Mouse (Mus musculus) embryonic facial prominence, embryonic 13.5 days (tissue): ENCODE data around the gene Tpo. TPM values are rescaled to one million over a fixed set of nuclear protein-coding genes. Genes with fewer than 3 reads are reported as not detected.

Source experiments
- ATAC-seq: fragments of 200-750 bp; cut with Nextera tagmentation; 2 replicates; pipeline ENCODE4 v1.8.0; 2017; ENCODE audit warnings: low read depth; ENCODE audit not compliant: insufficient number of reproducible peaks, insufficient read depth, low FRiP score, low TSS enrichment
- H3K27ac ChIP-seq: fragments of 300-500 bp; sonication (generic); 2 replicates; pipeline ENCODE4 v1.5.1; 2015; ENCODE audit warnings: moderate library complexity, mild to moderate bottlenecking, inconsistent platforms
- H3K27me3 ChIP-seq: fragments of 300-500 bp; sonication (generic); 2 replicates; pipeline ENCODE4 v1.6.1; 2015; ENCODE audit warnings: mild to moderate bottlenecking, inconsistent platforms
- H3K36me3 ChIP-seq: fragments of 300-500 bp; sonication (generic); 2 replicates; pipeline ENCODE4 v1.6.1; 2015; ENCODE audit warnings: mild to moderate bottlenecking, inconsistent platforms
- H3K4me1 ChIP-seq: fragments of 300-500 bp; sonication (generic); 2 replicates; pipeline ENCODE4 v1.6.1; 2015; ENCODE audit warnings: inconsistent platforms
- H3K4me2 ChIP-seq: fragments of 300-500 bp; sonication (generic); 2 replicates; pipeline ENCODE4 v1.6.1; 2015; ENCODE audit warnings: moderate library complexity, mild to moderate bottlenecking, inconsistent platforms
- H3K4me3 ChIP-seq: fragments of 300-500 bp; sonication (generic); 2 replicates; pipeline ENCODE4 v1.5.1; 2015; ENCODE audit warnings: mild to moderate bottlenecking, inconsistent platforms
- H3K9ac ChIP-seq: fragments of 300-500 bp; sonication (generic); 2 replicates; pipeline ENCODE4 v1.6.1; 2015; ENCODE audit warnings: mild to moderate bottlenecking, inconsistent platforms
- H3K9me3 ChIP-seq: fragments of 300-500 bp; sonication (generic); 2 replicates; pipeline ENCODE4 v1.6.1; 2016; ENCODE audit warnings: inconsistent platforms
- WGBS: fragments of 180-500 bp; shearing (Covaris S2); methylation state at CpG from one replicate; pipeline ENCODE4 v1.1.7; 2015; ENCODE audit warnings: mixed read lengths; 5-methylcytosine and 5-hydroxymethylcytosine counted together
- polyA plus RNA-seq: library from polyadenylated mRNA; unstranded; fragments of >200 nt; fragmentation: Nextera tagmentation; extraction: Ambion mirVana; gene quantifications from 2 replicates; pipeline ENCODE4 v1.2.1, GENCODE M21; 2015

The Tpo gene
- polyA plus RNA-seq, 1 experiment from 2014 or later, result not detected

DNA sequence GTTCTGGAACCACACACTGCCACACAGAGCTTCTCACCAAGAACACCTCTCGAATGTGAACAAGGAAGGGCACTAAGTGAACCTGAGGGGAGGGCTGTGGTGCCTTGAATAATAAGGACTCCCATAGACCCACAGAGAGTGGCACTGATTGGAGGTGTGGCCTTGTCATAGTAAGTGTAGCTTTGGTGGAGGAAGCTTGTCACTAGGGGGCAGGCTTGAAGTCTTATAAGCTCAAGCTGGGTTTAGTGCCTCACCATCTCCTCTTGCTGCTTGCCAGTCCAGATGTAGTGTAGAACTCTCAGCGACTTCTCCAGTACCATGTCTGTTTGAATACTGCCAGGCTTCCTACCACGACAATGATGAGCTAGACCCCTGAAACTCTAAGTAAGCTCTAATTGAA is 9.7 kb upstream of the Tpo start:
- 58% methylated on average over 3 of the region's 3 CpGs for WGBS

DNA sequence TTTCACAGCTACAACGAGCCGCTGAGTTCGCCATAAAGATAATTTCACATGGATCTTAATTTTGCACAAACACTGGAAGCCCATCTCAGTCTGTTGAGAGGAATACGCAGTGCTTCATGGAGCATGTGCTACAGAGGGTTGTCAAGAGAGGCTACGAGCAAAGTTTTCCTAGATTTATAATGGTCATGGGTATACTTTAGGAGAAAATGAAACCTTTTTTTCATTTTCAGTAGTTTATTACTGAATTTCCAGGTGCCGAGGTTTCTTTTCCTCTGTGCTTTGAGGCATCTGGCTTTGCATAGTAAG is 3.1 kb downstream of the Tpo start:
- Histone ChIP-seq H3K4me1 (no peaks in the 10 kb centered on the region), H3K27me3 (no peaks in the 10 kb centered on the region), H3K27ac (no peak overlapping the region), H3K4me3 (no peak overlapping the region), H3K9me3 (no peaks in the 10 kb centered on the region), H3K9ac (no peak overlapping the region), H3K4me2 (no peak overlapping the region), H3K36me3 (no peaks in the 10 kb centered on the region)
- WGBS, result 83% methylated on average over 6 of the region's 6 CpGs
- no peak for ATAC-seq

More for the DNA sequence above, 9.7 kb upstream of the Tpo start:
- Histone ChIP-seq H3K4me2 (no peak overlapping the region), H3K27me3 (no peaks in the 10 kb centered on the region), H3K4me1 (no peaks in the 10 kb centered on the region), H3K9me3 (no peaks in the 10 kb centered on the region), H3K36me3 (no peaks in the 10 kb centered on the region), H3K27ac (no peak overlapping the region), H3K9ac (no peak overlapping the region), H3K4me3 (no peak overlapping the region)
- ATAC-seq, result no peak

- Histone ChIP-seq H3K36me3 (no peaks in the 10 kb centered on the region), H3K4me2 (no peak overlapping the region), H3K9ac (no peak overlapping the region), H3K4me3 (no peak overlapping the region), H3K9me3 (no peaks in the 10 kb centered on the region), H3K27ac (no peak overlapping the region), H3K27me3 (no peaks in the 10 kb centered on the region), H3K4me1 (no peaks in the 10 kb centered on the region)
- no peak for ATAC-seq
- WGBS, result 65% methylated on average over 7 of the region's 7 CpGs
Observed at GRCm38 (mm10) chr12:30128561-30129410, 3.6 kb downstream of the Tpo start.

- Histone ChIP-seq H3K9me3 (no peaks in the 10 kb centered on the region), H3K36me3 (no peaks in the 10 kb centered on the region), H3K4me2 (no peak overlapping the region), H3K4me1 (no peaks in the 10 kb centered on the region), H3K9ac (no peak overlapping the region), H3K27ac (no peak overlapping the region), H3K27me3 (no peaks in the 10 kb centered on the region), H3K4me3 (no peak overlapping the region)
- no peak for ATAC-seq
- 83% methylated on average over 7 of the region's 7 CpGs for WGBS
Observed at GRCm38 (mm10) chr12:30122347-30122746, 10.1 kb downstream of the Tpo start.

- 81% methylated on average over 2 of the region's 2 CpGs for WGBS
- no peaks in the 10 kb centered on the region for H3K9me3 ChIP-seq
- no peak for ATAC-seq
Observed at GRCm38 (mm10) chr12:30112271-30112670, 20.2 kb downstream of the Tpo start.

DNA sequence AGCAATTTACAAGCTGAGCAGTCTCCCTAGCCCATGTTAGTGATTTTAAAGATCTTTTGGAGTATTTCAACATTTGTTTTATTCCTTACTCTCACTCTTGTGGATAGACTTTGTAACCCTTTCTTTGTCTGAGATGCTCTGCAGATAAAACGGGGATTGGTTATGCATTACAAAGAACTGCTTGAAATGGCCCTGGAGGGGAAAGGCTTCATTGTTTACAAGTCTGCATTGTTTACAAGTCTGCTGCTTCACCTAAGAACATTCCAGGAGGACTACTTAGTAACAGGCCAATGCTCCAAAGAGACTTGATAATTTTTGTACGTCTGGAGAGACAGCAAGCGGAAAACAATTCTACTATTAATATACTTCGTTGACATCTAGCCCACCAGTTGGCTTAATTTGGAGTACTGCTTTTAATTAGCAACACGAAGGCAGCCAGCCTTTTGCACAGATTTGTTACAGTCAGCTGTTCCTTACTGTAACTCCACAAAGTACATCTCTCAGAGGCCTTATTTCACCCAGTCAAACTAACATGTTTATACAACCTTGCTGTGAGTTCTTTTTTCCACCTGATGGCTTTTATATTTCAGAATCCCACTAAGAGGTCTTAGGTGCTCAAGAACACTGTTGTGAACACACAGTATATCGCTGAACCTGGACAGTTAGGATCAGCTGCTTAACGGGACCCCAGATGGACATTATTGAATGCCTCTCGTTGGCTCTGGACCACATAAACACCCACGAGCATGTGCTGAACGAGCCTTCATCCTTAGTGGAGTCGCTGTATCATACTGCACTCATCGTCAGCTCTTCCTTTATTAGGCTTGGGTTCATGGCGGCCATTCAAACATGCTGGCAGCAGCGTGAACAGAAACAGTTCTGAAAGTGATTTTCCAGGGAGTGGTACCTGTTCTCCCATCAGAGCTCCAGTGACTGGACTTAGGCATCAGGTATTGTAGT is 22.5 kb downstream of the Tpo start:
- WGBS, result 68% methylated on average over 14 of the region's 14 CpGs
- H3K4me3 ChIP-seq, result no peak overlapping the region
- ATAC-seq, result no peak

More at GRCm38 (mm10) chr12:30112271-30112670, 20.2 kb downstream of the Tpo start:
- H3K4me3 ChIP-seq, result no peak overlapping the region
- H3K4me1 ChIP-seq, result no peaks in the 10 kb centered on the region
- no peak overlapping the region for H3K9ac ChIP-seq
- no peaks in the 10 kb centered on the region for H3K27me3 ChIP-seq
- no peak overlapping the region for H3K27ac ChIP-seq
- H3K36me3 ChIP-seq, result no peaks in the 10 kb centered on the region
- no peak overlapping the region for H3K4me2 ChIP-seq

DNA sequence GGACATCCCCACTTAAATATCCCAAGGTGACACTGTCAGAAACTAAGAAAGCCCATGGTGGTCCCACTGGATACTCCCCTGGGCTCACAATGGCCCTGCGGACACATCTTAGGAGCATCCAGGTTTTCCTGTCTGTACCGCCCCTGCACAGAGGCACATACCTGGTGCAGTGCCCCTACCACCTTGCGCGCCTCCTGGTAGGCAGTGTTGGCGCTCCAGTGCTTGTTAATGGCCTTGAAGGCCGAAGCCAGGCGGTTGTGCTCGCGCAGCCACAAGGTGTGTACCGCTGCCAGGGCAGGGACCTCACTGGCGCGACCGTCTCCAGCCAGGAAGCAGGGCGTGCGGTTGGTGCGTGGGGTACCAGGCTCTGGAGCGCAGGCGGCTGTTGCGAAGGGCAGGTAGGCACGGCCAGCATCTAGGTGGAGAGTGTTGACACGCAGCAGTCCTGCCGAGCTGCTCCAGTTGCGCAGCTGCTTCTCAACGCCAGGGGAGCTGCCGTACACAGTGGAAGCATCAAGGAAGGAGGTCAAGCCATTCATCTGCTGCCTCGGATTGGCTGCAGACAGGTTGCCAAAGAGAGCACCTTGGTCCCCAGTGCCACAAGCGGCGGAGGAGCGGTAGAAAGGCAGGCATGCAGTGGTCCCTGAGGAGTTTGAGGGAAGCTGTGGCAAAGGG is 29.4 kb downstream of the Tpo start:
- ATAC-seq, result no peak; the same call in 1 of the 2 replicates
- no peak overlapping the region for H3K9ac ChIP-seq
- H3K4me2 ChIP-seq, result peak overlapping the region; percentile 27

More for the DNA sequence above, 22.5 kb downstream of the Tpo start:
- H3K27me3 ChIP-seq, result no peaks in the 10 kb centered on the region
- no peak overlapping the region for H3K4me2 ChIP-seq
- no peak overlapping the region for H3K9ac ChIP-seq
- no peaks in the 10 kb centered on the region for H3K36me3 ChIP-seq
- no peaks in the 10 kb centered on the region for H3K4me1 ChIP-seq
- no peak overlapping the region for H3K27ac ChIP-seq
- H3K9me3 ChIP-seq, result no peaks in the 10 kb centered on the region

DNA sequence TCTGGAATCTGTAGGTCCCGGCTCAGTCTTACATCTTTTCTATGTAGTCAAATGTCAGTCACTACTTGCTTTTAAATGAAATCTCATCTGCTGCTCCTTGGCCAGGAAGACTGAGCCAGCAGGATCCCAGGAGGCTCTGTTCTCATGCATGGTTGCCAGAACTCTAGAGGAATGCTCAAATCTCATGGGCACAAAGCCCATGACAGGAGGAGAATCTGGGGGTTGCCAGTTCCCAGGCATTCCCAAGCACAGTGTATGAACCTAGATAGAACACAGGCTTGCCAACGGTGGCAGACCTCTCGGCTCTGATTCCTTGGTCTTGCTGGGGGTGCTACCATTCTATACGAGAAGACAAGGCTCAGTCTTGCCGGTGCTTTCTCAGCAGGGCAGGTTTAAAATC is 40.3 kb downstream of the Tpo start:
- ATAC-seq, result no peak
- Histone ChIP-seq H3K4me3 (no peak overlapping the region), H3K4me2 (no peak overlapping the region), H3K9ac (no peak overlapping the region), H3K36me3 (no peaks in the 10 kb centered on the region), H3K9me3 (no peaks in the 10 kb centered on the region), H3K27me3 (no peaks in the 10 kb centered on the region), H3K27ac (no peak overlapping the region), H3K4me1 (no peaks in the 10 kb centered on the region)
- 90% methylated on average over 5 of the region's 5 CpGs for WGBS

More for the DNA sequence above, 29.4 kb downstream of the Tpo start:
- Histone ChIP-seq H3K36me3 (no peaks in the 10 kb centered on the region), H3K27ac (no peak overlapping the region), H3K4me3 (no peak overlapping the region), H3K27me3 (peaks cover 13% of the 10 kb centered on the region), H3K4me1 (no peaks in the 10 kb centered on the region), H3K9me3 (no peaks in the 10 kb centered on the region)
- 35% methylated on average over 29 of the region's 29 CpGs for WGBS

DNA sequence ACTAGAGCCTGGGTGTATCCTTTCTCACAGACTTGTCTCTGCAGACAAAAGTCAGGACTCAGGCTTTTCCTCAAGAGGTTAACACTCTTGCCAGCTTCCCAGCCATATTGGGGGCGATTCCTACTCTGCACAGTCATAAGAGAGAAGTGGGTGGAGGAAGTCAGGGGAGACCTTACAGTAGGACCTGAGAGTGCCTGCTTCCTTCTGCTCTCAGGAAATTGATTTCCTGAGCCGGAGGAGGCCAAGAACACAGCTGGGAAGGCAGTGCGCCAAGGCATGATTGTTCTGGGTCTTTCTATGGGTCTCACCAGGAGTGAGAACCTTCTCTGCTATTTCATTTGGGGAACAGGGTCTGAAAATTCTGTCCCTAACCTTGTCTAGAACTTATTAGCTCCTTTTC is 48.5 kb downstream of the Tpo start:
- no peaks in the 10 kb centered on the region for H3K36me3 ChIP-seq
- no peak for ATAC-seq
- peaks cover 6% of the 10 kb centered on the region; the same call in 1 of the 2 replicates for H3K9me3 ChIP-seq
- no peak overlapping the region for H3K4me2 ChIP-seq
- no peaks in the 10 kb centered on the region for H3K27me3 ChIP-seq
- no peaks in the 10 kb centered on the region for H3K4me1 ChIP-seq
- WGBS, result 69% methylated on average over 3 of the region's 3 CpGs
- no peak overlapping the region for H3K4me3 ChIP-seq
- no peak overlapping the region for H3K9ac ChIP-seq
- H3K27ac ChIP-seq, result no peak overlapping the region

DNA sequence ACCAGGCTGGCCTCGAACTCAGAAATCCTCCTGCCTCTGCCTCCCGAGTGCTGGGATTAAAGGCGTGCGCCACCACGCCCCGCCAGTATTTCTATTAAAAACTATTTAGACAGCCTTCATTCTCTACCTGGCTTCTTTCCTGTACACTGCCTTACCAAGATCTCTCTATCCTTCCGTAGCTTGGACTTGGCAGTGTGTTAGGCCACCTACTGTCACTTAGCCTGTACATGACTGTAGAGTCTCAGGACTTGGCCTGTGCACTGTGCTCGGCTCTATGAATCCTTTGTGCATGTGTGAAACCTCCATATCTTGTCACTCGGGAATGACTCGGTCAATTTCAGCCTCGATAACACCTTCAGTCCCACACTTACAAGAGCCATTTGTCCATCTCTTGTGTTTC is 55.4 kb downstream of the Tpo start:
- no peak for ATAC-seq
- Histone ChIP-seq H3K9ac (no peak overlapping the region), H3K4me1 (peaks cover 8% of the 10 kb centered on the region), H3K4me2 (no peak overlapping the region), H3K9me3 (peaks cover 6% of the 10 kb centered on the region; the same call in 1 of the 2 replicates), H3K4me3 (no peak overlapping the region), H3K27ac (no peak overlapping the region), H3K36me3 (no peaks in the 10 kb centered on the region), H3K27me3 (no peaks in the 10 kb centered on the region)
- WGBS, result 94% methylated on average over 11 of the region's 11 CpGs

DNA sequence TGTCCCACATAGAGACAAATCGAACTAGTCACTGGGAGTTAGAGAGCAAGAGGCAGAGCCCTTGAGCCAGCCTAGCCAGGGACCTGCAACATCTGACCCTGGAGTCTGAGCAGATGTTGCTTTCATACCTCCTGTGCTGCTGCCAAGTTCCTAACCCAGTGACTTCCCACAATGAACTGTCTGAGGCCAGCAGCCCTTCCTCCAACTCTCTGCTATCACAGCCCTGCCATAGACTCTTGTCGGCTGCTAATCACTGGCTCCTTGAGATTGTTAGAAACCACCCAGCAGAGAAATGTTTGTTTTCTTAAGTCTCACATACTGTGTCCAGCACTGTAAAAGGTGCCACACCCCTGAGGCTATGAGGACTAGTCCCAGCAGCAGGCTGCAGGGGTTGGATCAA is 56.1 kb downstream of the Tpo start:
- no peaks in the 10 kb centered on the region for H3K27me3 ChIP-seq
- H3K9ac ChIP-seq, result no peak overlapping the region
- no peaks in the 10 kb centered on the region for H3K36me3 ChIP-seq
- peaks cover 6% of the 10 kb centered on the region; the same call in 1 of the 2 replicates for H3K9me3 ChIP-seq
- no peak overlapping the region for H3K27ac ChIP-seq
- no peak overlapping the region for H3K4me2 ChIP-seq
- H3K4me3 ChIP-seq, result no peak overlapping the region
- WGBS, result 69% methylated on average over 2 of the region's 2 CpGs
- H3K4me1 ChIP-seq, result peaks cover 8% of the 10 kb centered on the region
- no peak for ATAC-seq
